Mouse (Mus musculus): ENCODE measurements around the gene Btnl4. TPM values are rescaled to one million over a fixed set of nuclear protein-coding genes. Genes with fewer than 3 reads are reported as not detected.
"Not testable (repeated sequence)": the region's sequence is repeated elsewhere in the genome, so short reads cannot be mapped to it uniquely, and the experiment has no call there.

Btnl4 gene
- polyA plus RNA-seq, 1 experiment from 2014 or later: 4.7 TPM

GRCm38 (mm10) chr17:34511723-34512122 lies 34.6 kb upstream of the Btnl4 start:
- H3K4me3 ChIP-seq (ENCODE audit: low read depth, low read length); DNase-seq (ENCODE audit: low spot score); H3K27me3 ChIP-seq (ENCODE audit: control insufficient read depth, insufficient read depth, low read length); H3K4me2 ChIP-seq (replicated peaks; ENCODE audit: low read depth); H3K9ac ChIP-seq (ENCODE audit: low read length); H3K27ac ChIP-seq (replicated peaks); H3K4me1 ChIP-seq (replicated peaks; ENCODE audit: control insufficient read depth, insufficient read depth); H3K9me3 ChIP-seq (ENCODE audit: control insufficient read depth, low read length); H3K36me3 ChIP-seq (ENCODE audit: control insufficient read depth, insufficient read depth, low read length): not testable (repeated sequence)
- TF ChIP-seq CTCF (IDR thresholded peaks at IDR 0.05; ENCODE audit: low read depth): peak; percentile 60
- 17% methylated on average over 1 of the region's 1 CpGs for WGBS
- peak; percentile 18; the same call in 1 of the 2 replicates for ATAC-seq (ENCODE audit: low FRiP score, low TSS enrichment)

- Histone ChIP-seq H3K4me2 (replicated peaks; ENCODE audit: low read depth) (no peak overlapping the region), H3K36me3 (ENCODE audit: control insufficient read depth, insufficient read depth, low read length) (no peaks in the 10 kb centered on the region), H3K4me3 (ENCODE audit: low read depth, low read length) (no peak overlapping the region), H3K27ac (replicated peaks) (no peak overlapping the region), H3K4me1 (replicated peaks; ENCODE audit: control insufficient read depth, insufficient read depth) (no peaks in the 10 kb centered on the region), H3K9ac (ENCODE audit: low read length) (no peak overlapping the region), H3K27me3 (ENCODE audit: control insufficient read depth, insufficient read depth, low read length) (no peaks in the 10 kb centered on the region), H3K9me3 (ENCODE audit: control insufficient read depth, low read length) (no peaks in the 10 kb centered on the region)
- DNase-seq (ENCODE audit: low spot score) (no peak), ATAC-seq (ENCODE audit: low FRiP score, low TSS enrichment) (no peak)
- TF ChIP-seq CTCF (IDR thresholded peaks at IDR 0.05; ENCODE audit: low read depth) (no peak), EP300 (optimal IDR thresholded peaks at IDR 0.05) (no peak)
These were observed 30.5 kb upstream of the Btnl4 start for GRCm38 (mm10) chr17:34507591-34507990.

- H3K4me3 ChIP-seq (ENCODE audit: low read depth, low read length); H3K4me2 ChIP-seq (replicated peaks; ENCODE audit: low read depth); H3K27ac ChIP-seq (replicated peaks); H3K9ac ChIP-seq (ENCODE audit: low read length); H3K9me3 ChIP-seq (ENCODE audit: control insufficient read depth, low read length); H3K4me1 ChIP-seq (replicated peaks; ENCODE audit: control insufficient read depth, insufficient read depth); H3K27me3 ChIP-seq (ENCODE audit: control insufficient read depth, insufficient read depth, low read length); H3K36me3 ChIP-seq (ENCODE audit: control insufficient read depth, insufficient read depth, low read length): not testable (repeated sequence)
- ATAC-seq (ENCODE audit: low FRiP score, low TSS enrichment): peak; percentile 90
- peak; percentile 72 for DNase-seq (ENCODE audit: low spot score)
- WGBS: 50% methylated on average over 1 of the region's 4 CpGs
These were observed 20.6 kb upstream of the Btnl4 start for GRCm38 (mm10) chr17:34497726-34498125.

- 51% methylated on average over 3 of the region's 3 CpGs for WGBS
- not testable (repeated sequence) for H3K9ac ChIP-seq (ENCODE audit: low read length); H3K27ac ChIP-seq (replicated peaks); H3K27me3 ChIP-seq (ENCODE audit: control insufficient read depth, insufficient read depth, low read length); H3K4me1 ChIP-seq (replicated peaks; ENCODE audit: control insufficient read depth, insufficient read depth); H3K36me3 ChIP-seq (ENCODE audit: control insufficient read depth, insufficient read depth, low read length); H3K4me2 ChIP-seq (replicated peaks; ENCODE audit: low read depth); H3K9me3 ChIP-seq (ENCODE audit: control insufficient read depth, low read length); H3K4me3 ChIP-seq (ENCODE audit: low read depth, low read length)
- ATAC-seq (ENCODE audit: low FRiP score, low TSS enrichment) (peak; percentile 73), DNase-seq (ENCODE audit: low spot score) (peak; percentile 32)
These were observed 20.2 kb upstream of the Btnl4 start for GRCm38 (mm10) chr17:34497319-34497718.

- 0 out of 2 replicates have a peak overlapping the region, but pooled peaks have one; percentile 0 for H3K4me3 ChIP-seq (ENCODE audit: low read depth, low read length)
- DNase-seq (ENCODE audit: low spot score) (peak; percentile 54), ATAC-seq (ENCODE audit: low FRiP score, low TSS enrichment) (peak; percentile 80)
- no peak overlapping the region for H3K9ac ChIP-seq (ENCODE audit: low read length)
- H3K27me3 ChIP-seq (ENCODE audit: control insufficient read depth, insufficient read depth, low read length): no peaks in the 10 kb centered on the region
- TF ChIP-seq EP300 (optimal IDR thresholded peaks at IDR 0.05): no peak
- TF ChIP-seq CTCF (IDR thresholded peaks at IDR 0.05; ENCODE audit: low read depth): no peak
- 0 out of 2 replicates have a peak overlapping the region, but pooled peaks have one; percentile 2 for H3K4me2 ChIP-seq (replicated peaks; ENCODE audit: low read depth)
- no peaks in the 10 kb centered on the region for H3K36me3 ChIP-seq (ENCODE audit: control insufficient read depth, insufficient read depth, low read length)
- no peaks in the 10 kb centered on the region for H3K9me3 ChIP-seq (ENCODE audit: control insufficient read depth, low read length)
- H3K4me1 ChIP-seq (replicated peaks; ENCODE audit: control insufficient read depth, insufficient read depth): no peaks in the 10 kb centered on the region
- H3K27ac ChIP-seq (replicated peaks): peak overlapping the region; percentile 67; the same call in 1 of the 2 replicates
- WGBS: 48% methylated on average over 1 of the region's 2 CpGs
These were observed 19.4 kb upstream of the Btnl4 start for GRCm38 (mm10) chr17:34496539-34496938.

GRCm38 (mm10) chr17:34495156-34495555 lies 18.0 kb upstream of the Btnl4 start:
- 75% methylated on average over 2 of the region's 2 CpGs for WGBS
- not testable (repeated sequence) for H3K4me2 ChIP-seq (replicated peaks; ENCODE audit: low read depth); H3K4me3 ChIP-seq (ENCODE audit: low read depth, low read length); ATAC-seq (ENCODE audit: low FRiP score, low TSS enrichment); DNase-seq (ENCODE audit: low spot score); H3K27me3 ChIP-seq (ENCODE audit: control insufficient read depth, insufficient read depth, low read length); H3K4me1 ChIP-seq (replicated peaks; ENCODE audit: control insufficient read depth, insufficient read depth); H3K9me3 ChIP-seq (ENCODE audit: control insufficient read depth, low read length); H3K9ac ChIP-seq (ENCODE audit: low read length); H3K27ac ChIP-seq (replicated peaks); H3K36me3 ChIP-seq (ENCODE audit: control insufficient read depth, insufficient read depth, low read length)

- Histone ChIP-seq H3K27me3 (ENCODE audit: control insufficient read depth, insufficient read depth, low read length) (no peaks in the 10 kb centered on the region), H3K9ac (ENCODE audit: low read length) (no peak overlapping the region), H3K4me3 (ENCODE audit: low read depth, low read length) (no peak overlapping the region), H3K36me3 (ENCODE audit: control insufficient read depth, insufficient read depth, low read length) (no peaks in the 10 kb centered on the region), H3K27ac (replicated peaks) (no peak overlapping the region), H3K4me2 (replicated peaks; ENCODE audit: low read depth) (no peak overlapping the region), H3K4me1 (replicated peaks; ENCODE audit: control insufficient read depth, insufficient read depth) (no peaks in the 10 kb centered on the region), H3K9me3 (ENCODE audit: control insufficient read depth, low read length) (no peaks in the 10 kb centered on the region)
- TF ChIP-seq CTCF (IDR thresholded peaks at IDR 0.05; ENCODE audit: low read depth) (no peak), EP300 (optimal IDR thresholded peaks at IDR 0.05) (no peak)
- no peak for DNase-seq (ENCODE audit: low spot score)
- ATAC-seq (ENCODE audit: low FRiP score, low TSS enrichment): no peak
These were observed 15.7 kb upstream of the Btnl4 start for GRCm38 (mm10) chr17:34492796-34493195.

All from stomach, postnatal 0 days (tissue).